Mouse (Mus musculus) ovary, postnatal 36 days (tissue): ENCODE measurements around the gene Olfr1465.

Experiments
- DNase-seq: peaks from one replicate; pipeline ENCODE4 v3.0.0; 2022; ENCODE audit warnings: low spot score, mixed read lengths

Gene Olfr1465

GRCm38 (mm10) chr19:13315441-13315840, at the start of gene Olfr1465:
Gene Olfr1465 (minus strand): TSS chr19:13315541.
- DNase-seq = no peak

- no peak for DNase-seq
Measured at GRCm38 (mm10) chr19:13361936-13362335, 46.6 kb upstream of the Olfr1465 start, which contains the start of gene Olfr1467. Gene Olfr1467 (plus strand): TSS chr19:13362236.

GRCm38 (mm10) chr19:13338562-13338961, 23.2 kb upstream of the Olfr1465 start, which contains the start of gene Olfr1466:
Gene Olfr1466 (plus strand): TSS chr19:13338862.
- no peak for DNase-seq
